Mouse (Mus musculus) ovary, adult 18-20 months (tissue): ENCODE measurements around the gene Nxph1.
A peak's percentile ranks its signal among the peaks of the same experiment; 100 is the strongest.

Experiments
- DNase-seq: peaks from one replicate; pipeline ENCODE4 v3.0.0; 2022; ENCODE audit warnings: low spot score, mixed read lengths

Nxph1 gene

GRCm38 (mm10) chr6:8970576-8970975, 22.3 kb downstream of the Nxph1 start:
- no peak for DNase-seq

DNA sequence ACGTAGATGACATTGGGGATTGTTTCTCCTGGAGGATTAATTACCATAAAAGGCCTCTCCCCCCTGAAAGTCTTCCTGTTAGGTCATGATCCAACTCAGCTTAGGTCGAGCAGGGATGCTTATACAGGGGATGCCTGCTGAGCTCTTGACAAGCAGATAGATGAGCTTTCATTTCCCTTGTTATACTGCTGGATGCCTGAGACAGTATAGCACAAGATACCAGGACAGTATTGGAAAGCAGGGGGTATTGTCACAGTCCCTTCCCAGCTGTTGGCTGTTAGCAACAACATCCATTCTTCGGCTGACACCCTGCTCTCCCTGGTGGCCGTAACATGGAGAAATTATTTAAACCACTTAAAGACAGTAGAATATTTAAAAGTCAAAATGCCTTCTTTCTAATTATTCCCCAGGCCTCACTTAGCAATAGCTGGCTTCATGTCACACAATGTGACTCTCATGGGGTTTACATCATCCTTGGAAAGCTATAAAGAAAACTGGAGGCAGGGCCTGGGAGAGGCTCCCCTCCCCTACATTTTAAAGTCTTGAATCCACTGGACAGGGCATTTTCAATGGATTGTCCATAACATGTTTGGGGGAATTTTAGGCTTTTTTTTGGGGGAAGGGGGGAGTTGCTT, 31.1 kb downstream of the Nxph1 start:
- DNase-seq: no peak

- DNase-seq: peak; percentile 21
Observed at GRCm38 (mm10) chr6:8996301-8996943, 48.2 kb downstream of the Nxph1 start.

DNA sequence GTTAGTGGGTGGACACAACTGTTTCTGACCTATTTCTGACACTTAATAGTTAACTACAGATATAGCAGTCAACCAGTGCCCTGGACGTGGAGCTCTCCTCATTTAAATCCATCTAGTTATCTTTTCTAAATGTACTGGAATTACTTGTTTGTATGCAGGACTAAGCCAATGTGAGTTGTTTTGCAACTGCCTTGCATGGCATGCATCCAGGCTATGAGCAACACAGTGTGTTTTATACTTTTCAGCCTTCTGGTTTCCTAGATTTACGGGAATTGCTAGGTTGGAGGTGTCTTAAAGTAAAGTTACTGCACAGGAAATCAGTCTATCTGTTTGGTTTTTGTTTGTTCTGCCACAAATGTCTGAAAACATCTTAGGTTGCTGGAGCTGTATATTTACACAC, 49.1 kb downstream of the Nxph1 start:
- DNase-seq: no peak

DNA sequence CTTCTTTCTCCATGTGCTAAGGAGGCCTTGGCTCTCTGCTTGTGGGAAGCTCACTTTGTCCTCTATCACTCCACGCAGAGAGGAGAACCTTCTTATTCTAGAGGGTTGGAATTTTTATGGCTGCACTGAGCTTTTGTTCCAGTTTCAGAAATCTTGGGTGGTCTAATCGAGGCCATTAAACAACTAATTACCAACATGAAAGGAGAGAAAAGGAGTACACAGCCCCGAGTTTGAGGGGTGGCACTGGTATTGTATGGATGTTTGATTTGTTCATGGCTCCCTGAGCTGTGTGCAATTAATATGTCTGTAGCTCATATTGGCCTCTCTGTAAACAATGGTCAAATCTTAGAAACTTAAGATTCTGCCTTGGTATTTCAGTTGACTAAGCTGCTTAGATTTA, 54.5 kb downstream of the Nxph1 start:
- no peak for DNase-seq

DNA sequence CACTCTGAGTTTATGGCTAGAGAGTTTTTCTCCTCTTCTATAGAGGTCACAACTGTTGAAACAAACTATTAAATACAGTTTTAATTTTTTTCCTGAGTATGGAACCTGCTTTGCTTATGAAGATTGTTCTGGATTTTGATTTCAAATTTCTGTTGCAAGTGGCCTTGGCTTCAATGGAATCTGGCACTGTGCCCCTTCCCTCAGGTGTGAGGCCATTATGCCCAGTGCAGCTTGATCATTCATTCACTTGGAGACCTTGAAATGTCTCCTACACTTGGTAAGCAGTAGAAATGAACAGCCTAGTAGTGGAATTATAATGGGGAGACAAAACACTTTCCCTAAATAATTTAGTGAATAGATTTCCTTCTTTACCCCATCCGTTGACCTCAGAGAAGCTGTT, 78.4 kb downstream of the Nxph1 start:
- no peak for DNase-seq

DNA sequence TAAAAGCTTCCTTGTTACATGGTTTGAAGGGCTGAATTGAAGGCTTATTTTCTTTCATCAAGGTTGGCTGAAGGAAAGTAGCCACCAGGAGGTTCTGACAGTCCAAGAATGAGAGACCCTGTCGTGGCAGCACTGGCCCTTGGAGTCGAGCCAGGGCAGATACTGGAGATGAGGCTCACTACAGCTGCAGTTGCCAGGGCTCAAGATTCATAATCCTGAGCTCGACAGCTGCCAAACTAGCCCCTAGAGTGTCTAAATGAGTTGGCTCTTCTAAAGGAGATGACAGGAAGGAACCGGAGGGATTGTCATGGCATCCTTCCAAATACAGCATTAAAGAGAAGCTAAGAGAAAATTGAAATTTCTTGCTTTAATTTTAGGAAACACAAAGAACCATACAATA, 78.9 kb downstream of the Nxph1 start:
- DNase-seq: no peak

DNA sequence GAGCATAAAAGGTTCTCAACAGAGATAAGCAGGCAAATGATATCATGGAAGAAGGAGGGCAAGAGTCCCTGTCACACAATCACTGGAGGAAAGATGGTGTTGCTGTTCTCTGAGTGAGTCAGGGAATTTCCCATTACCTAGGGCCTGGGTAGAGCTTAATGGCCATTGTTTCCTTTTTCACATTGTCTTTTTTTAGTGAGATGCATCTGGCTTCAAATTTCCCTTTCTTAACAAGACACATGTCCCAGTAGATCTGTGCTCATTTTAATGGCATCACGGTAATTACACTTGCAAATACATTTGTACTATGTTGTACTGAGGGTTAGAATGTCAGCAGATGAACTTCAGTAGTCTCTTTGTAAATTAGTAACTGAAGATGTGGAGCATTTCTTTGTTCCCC, 80.3 kb downstream of the Nxph1 start:
- DNase-seq: no peak

DNA sequence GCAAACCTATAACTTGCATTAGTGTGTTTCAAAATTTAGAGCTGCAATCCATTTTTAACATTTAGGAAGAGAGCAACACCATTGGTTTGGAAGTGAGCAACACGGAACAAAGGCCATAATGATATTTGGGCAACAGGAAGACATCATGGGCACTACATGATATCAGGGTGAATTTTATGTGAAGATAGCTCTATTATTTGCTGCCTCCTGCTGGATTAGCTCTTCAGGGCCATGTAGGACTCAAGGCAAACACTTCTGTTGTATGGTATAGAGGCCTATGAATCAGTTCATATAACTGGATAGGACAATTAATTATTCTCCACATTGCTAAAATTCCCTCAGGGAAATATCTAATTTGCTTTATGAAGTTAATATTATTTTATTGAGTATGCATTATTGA, 91.1 kb downstream of the Nxph1 start:
- DNase-seq: no peak

GRCm38 (mm10) chr6:9040991-9041390, 92.8 kb downstream of the Nxph1 start:
- DNase-seq: no peak

DNA sequence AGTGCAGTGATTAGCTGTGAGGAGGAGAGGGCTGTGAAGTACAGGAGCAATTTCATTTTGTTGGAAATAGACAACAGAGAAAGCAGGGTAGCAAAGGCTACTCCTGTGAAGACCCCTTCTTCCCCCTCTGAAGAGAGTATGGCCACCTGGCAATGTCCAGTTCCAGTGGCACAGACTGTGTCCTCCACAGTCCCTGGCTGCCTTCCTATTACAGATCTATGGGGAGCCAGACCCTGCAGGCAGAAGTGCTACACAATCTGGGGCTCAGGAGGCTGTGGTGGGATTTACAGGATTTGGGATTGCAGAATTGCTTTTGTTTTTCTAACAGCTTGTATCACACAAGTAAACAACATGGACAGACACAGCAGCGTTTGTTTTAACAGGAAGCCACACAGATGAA, 94.2 kb downstream of the Nxph1 start:
- no peak for DNase-seq

GRCm38 (mm10) chr6:9046815-9047214, 98.6 kb downstream of the Nxph1 start:
- DNase-seq: no peak

GRCm38 (mm10) chr6:9061261-9062105, 113.3 kb downstream of the Nxph1 start:
- no peak for DNase-seq

DNA sequence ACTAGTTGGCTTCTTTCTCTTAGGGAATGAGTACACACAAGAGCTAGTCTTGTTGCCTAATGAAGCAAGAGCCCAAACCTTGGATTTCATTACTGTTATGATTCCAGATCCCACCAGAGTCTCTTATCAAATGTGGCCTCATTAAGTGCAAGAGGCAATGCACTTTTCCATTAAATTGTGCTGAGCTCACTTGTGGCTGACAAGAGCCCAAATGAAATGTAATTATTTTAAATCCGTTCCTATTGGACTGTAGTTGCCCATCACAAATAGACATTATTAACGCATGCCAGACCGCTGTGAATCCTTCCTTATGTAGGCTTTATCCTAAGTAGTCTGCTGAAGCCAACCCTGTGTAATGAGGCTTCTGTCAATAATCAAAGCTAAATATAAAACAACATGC, 118.2 kb downstream of the Nxph1 start:
- no peak for DNase-seq

- no peak for DNase-seq
Observed at GRCm38 (mm10) chr6:9069913-9070312, 121.7 kb downstream of the Nxph1 start.

DNA sequence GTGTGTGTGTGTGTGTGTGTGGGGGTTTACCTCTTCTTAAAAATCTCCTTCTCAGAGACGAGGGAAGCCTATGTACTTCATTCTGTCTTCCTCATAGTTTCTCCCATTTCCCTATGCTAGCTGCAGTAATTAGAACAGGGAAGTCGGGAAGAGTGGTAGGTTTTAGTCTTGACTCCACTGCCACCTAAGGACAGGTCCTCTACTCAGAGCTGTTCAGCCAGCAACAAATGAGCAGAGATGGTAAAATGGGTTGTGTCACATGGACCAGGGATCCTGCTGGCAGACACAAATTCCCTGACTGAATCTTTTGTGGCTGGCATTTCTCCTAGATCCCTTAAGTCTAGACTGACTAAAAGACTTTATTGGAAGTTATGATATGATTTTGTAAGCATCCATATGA, 128.2 kb downstream of the Nxph1 start:
- no peak for DNase-seq

- no peak for DNase-seq
Observed at GRCm38 (mm10) chr6:9077793-9078689, 129.8 kb downstream of the Nxph1 start.

GRCm38 (mm10) chr6:9083851-9084250, 135.6 kb downstream of the Nxph1 start:
- DNase-seq: no peak

- no peak for DNase-seq
Observed at GRCm38 (mm10) chr6:9097345-9097744, 149.1 kb downstream of the Nxph1 start.

- DNase-seq: no peak
Observed at GRCm38 (mm10) chr6:9107366-9107765, 159.1 kb downstream of the Nxph1 start.

DNA sequence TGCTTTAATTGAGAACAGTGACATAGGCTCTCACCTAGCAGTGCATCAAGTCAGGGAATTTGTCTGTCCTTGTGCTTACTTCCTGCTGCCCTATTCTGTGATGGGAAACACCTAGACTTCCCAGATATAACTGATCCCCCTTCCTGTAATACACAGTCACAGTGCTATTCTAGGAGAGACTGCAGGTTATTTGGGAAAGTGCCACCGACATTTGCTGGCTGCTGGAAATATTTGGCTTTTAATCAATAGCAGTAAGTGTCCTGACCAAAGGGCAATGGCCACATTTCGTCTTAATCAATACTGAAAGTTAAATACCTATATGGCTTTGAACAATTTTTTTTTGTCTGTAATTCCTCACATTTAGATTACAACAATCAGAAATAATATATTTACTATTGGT, 170.9 kb downstream of the Nxph1 start:
- DNase-seq: no peak

DNA sequence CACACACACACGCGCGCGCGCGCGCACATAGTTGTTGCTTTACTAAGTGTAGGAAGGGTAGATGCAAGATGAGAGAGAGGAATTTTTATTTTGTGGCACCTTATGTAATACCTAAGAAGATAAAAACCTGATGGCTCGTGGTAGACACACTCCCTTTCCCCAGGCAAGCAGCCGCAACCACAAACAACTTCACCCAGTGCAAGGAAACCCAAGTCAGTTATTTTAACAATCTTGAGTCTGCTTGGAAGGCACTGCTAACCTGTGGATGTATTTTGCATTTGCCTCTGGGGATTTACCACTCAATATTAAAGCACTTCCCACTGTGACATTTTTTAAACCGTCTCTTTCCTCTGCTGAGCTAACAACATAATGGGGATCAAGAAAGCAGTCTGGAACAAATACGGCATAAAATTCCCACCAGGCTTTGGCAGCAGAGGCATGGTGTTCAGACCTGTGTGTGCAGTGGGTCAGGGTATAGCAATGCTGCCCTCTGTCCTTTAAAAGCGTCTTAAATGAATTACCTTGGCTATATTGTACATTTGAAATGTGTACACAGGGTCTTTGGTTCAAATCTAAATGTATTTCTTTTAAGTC, 176.2 kb downstream of the Nxph1 start:
- no peak for DNase-seq
